Mouse (Mus musculus): ENCODE data around the gene Dusp15. TPM values are rescaled to one million over a fixed set of nuclear protein-coding genes. Genes with fewer than 3 reads are reported as not detected.

Dusp15 gene
- polyA plus RNA-seq, 1 experiment from 2014 or later, result not detected

DNA sequence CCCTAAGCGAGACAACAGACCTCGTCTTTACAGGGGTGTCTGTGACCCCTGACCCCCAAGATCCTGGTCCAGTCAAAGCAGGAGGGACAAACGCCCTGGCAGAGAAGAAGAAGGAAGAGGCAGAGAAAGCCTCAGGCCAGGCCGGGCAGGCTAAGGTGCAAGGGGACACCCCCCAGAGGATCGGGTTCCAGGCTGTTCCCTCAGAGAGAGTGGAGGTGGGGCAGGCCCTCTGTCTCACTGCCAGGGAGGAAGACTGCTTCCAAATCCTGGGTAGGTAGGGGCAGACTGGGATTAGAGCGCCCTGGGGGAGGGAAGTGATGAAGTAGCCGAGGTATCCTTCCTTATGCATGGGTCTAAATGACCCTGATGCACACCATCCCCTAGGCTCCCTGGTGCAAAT, 38.0 kb downstream of the Dusp15 start:
- peaks cover 12 to 15% of the 10 kb centered on the region in 2 experiments for H3K4me1 ChIP-seq (ENCODE audit: control insufficient read depth in 2 of 2, insufficient read depth in 2 of 2, low read length in 2 of 2)
- H3K9me3 ChIP-seq (ENCODE audit: control insufficient read depth, low read length), result no peaks in the 10 kb centered on the region
- no peak overlapping the region for H3K4me3 ChIP-seq (ENCODE audit: control insufficient read depth in 1 of 2, insufficient read depth in 1 of 2, low read depth in 1 of 2, low read length in 2 of 2)
- H3K27ac ChIP-seq (replicated peaks in 1 of 2; ENCODE audit: control insufficient read depth in 1 of 2, insufficient read depth in 1 of 2, low read depth in 2 of 2, low read length in 2 of 2), result no peak overlapping the region
- WGBS, result 43% methylated on average over 7 of the region's 7 CpGs
- peaks cover 40% of the 10 kb centered on the region for H3K27me3 ChIP-seq (ENCODE audit: control insufficient read depth, insufficient read depth, low read length)
- no peak for ATAC-seq (ENCODE audit: insufficient number of reproducible peaks, insufficient read depth, low FRiP score, low read depth)
- H3K9ac ChIP-seq (ENCODE audit: low read length), result no peak overlapping the region
- no peak overlapping the region for H3K4me2 ChIP-seq (ENCODE audit: low read length)
- no peaks in the 10 kb centered on the region for H3K36me3 ChIP-seq (ENCODE audit: control insufficient read depth, insufficient read depth, low read length)

GRCm38 (mm10) chr2:152911432-152911831, 40.1 kb downstream of the Dusp15 start:
- peaks cover 36% of the 10 kb centered on the region for H3K27me3 ChIP-seq (ENCODE audit: control insufficient read depth, insufficient read depth, low read length)
- no peak overlapping the region for H3K27ac ChIP-seq (replicated peaks in 1 of 2; ENCODE audit: control insufficient read depth in 1 of 2, insufficient read depth in 1 of 2, low read depth in 2 of 2, low read length in 2 of 2)
- H3K4me3 ChIP-seq (ENCODE audit: control insufficient read depth in 1 of 2, insufficient read depth in 1 of 2, low read depth in 1 of 2, low read length in 2 of 2), result no peak overlapping the region
- no peaks in the 10 kb centered on the region for H3K9me3 ChIP-seq (ENCODE audit: control insufficient read depth, low read length)
- H3K9ac ChIP-seq (ENCODE audit: low read length), result no peak overlapping the region
- peaks cover 14 to 15% of the 10 kb centered on the region in 2 experiments for H3K4me1 ChIP-seq (ENCODE audit: control insufficient read depth in 2 of 2, insufficient read depth in 2 of 2, low read length in 2 of 2)
- ATAC-seq (ENCODE audit: insufficient number of reproducible peaks, insufficient read depth, low FRiP score, low read depth), result no peak
- WGBS, result 22% methylated on average over 6 of the region's 6 CpGs
- no peaks in the 10 kb centered on the region for H3K36me3 ChIP-seq (ENCODE audit: control insufficient read depth, insufficient read depth, low read length)
- H3K4me2 ChIP-seq (ENCODE audit: low read length), result no peak overlapping the region

- Histone ChIP-seq H3K9me3 (ENCODE audit: control insufficient read depth, low read length) (no peaks in the 10 kb centered on the region), H3K27ac (replicated peaks in 1 of 2; ENCODE audit: control insufficient read depth in 1 of 2, insufficient read depth in 1 of 2, low read depth in 2 of 2, low read length in 2 of 2) (no peak within 1 kb of the TSS), H3K4me1 (ENCODE audit: control insufficient read depth in 2 of 2, insufficient read depth in 2 of 2, low read length in 2 of 2) (peaks cover 18 to 19% of the 10 kb centered on the region in 2 experiments), H3K27me3 (ENCODE audit: control insufficient read depth, insufficient read depth, low read length) (peaks cover 36% of the 10 kb centered on the region), H3K36me3 (ENCODE audit: control insufficient read depth, insufficient read depth, low read length) (no peaks in the 10 kb centered on the region), H3K9ac (ENCODE audit: low read length) (no peak within 1 kb of the TSS), H3K4me2 (ENCODE audit: low read length) (no peak within 1 kb of the TSS), H3K4me3 (ENCODE audit: control insufficient read depth in 1 of 2, insufficient read depth in 1 of 2, low read depth in 1 of 2, low read length in 2 of 2) (no peak within 1 kb of the TSS)
- ATAC-seq (ENCODE audit: insufficient number of reproducible peaks, insufficient read depth, low FRiP score, low read depth), result no peak
- 27% methylated on average over 12 of the region's 12 CpGs for WGBS
These were observed 40.5 kb downstream of the Dusp15 start, which contains the start of gene Mylk2 for GRCm38 (mm10) chr2:152911031-152911430. Gene Mylk2 (plus strand): TSS chr2:152911352.

DNA sequence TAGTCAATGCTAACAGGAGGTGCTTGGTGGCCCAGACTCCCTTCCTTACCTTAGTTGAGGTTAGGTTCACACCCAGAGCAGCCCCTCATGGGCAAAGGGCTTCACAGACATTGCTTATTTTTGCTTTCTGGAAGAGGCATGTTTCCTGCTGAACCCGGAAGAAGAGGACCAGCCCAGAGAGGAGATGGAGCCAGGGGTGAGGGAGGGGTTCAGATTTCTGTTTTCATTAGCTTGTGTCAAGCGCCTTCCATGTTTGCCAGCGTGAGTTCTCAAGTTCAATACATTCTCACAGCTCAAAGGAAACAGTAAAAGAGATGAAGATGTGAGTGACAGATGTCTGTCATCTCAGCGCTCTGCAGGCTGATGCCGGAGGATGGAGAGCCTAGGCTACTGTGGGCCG, 41.6 kb downstream of the Dusp15 start:
- ATAC-seq (ENCODE audit: insufficient number of reproducible peaks, insufficient read depth, low FRiP score, low read depth), result no peak
- Histone ChIP-seq H3K4me2 (ENCODE audit: low read length) (no peak overlapping the region), H3K27ac (replicated peaks in 1 of 2; ENCODE audit: control insufficient read depth in 1 of 2, insufficient read depth in 1 of 2, low read depth in 2 of 2, low read length in 2 of 2) (no peak overlapping the region), H3K27me3 (ENCODE audit: control insufficient read depth, insufficient read depth, low read length) (peaks cover 36% of the 10 kb centered on the region), H3K4me1 (ENCODE audit: control insufficient read depth in 2 of 2, insufficient read depth in 2 of 2, low read length in 2 of 2) (peaks cover 26 to 29% of the 10 kb centered on the region in 2 experiments), H3K9me3 (ENCODE audit: control insufficient read depth, low read length) (no peaks in the 10 kb centered on the region), H3K9ac (ENCODE audit: low read length) (no peak overlapping the region), H3K4me3 (ENCODE audit: control insufficient read depth in 1 of 2, insufficient read depth in 1 of 2, low read depth in 1 of 2, low read length in 2 of 2) (no peak overlapping the region), H3K36me3 (ENCODE audit: control insufficient read depth, insufficient read depth, low read length) (no peaks in the 10 kb centered on the region)
- WGBS, result 73% methylated on average over 6 of the region's 6 CpGs

- Histone ChIP-seq H3K4me3 (ENCODE audit: control insufficient read depth in 1 of 2, insufficient read depth in 1 of 2, low read depth in 1 of 2, low read length in 2 of 2) (no peak overlapping the region), H3K27me3 (ENCODE audit: control insufficient read depth, insufficient read depth, low read length) (peaks cover 25% of the 10 kb centered on the region), H3K27ac (replicated peaks in 1 of 2; ENCODE audit: control insufficient read depth in 1 of 2, insufficient read depth in 1 of 2, low read depth in 2 of 2, low read length in 2 of 2) (peak overlapping the region; percentile 17 to 23; a peak in 2 of 4 replicates), H3K9me3 (ENCODE audit: control insufficient read depth, low read length) (no peaks in the 10 kb centered on the region), H3K36me3 (ENCODE audit: control insufficient read depth, insufficient read depth, low read length) (no peaks in the 10 kb centered on the region), H3K4me2 (ENCODE audit: low read length) (no peak overlapping the region), H3K9ac (ENCODE audit: low read length) (no peak overlapping the region), H3K4me1 (ENCODE audit: control insufficient read depth in 2 of 2, insufficient read depth in 2 of 2, low read length in 2 of 2) (peaks cover 33 to 35% of the 10 kb centered on the region in 2 experiments)
- WGBS, result 52% methylated on average over 14 of the region's 14 CpGs
- no peak for ATAC-seq (ENCODE audit: insufficient number of reproducible peaks, insufficient read depth, low FRiP score, low read depth)
These were observed 44.2 kb downstream of the Dusp15 start for GRCm38 (mm10) chr2:152907114-152907943.

DNA sequence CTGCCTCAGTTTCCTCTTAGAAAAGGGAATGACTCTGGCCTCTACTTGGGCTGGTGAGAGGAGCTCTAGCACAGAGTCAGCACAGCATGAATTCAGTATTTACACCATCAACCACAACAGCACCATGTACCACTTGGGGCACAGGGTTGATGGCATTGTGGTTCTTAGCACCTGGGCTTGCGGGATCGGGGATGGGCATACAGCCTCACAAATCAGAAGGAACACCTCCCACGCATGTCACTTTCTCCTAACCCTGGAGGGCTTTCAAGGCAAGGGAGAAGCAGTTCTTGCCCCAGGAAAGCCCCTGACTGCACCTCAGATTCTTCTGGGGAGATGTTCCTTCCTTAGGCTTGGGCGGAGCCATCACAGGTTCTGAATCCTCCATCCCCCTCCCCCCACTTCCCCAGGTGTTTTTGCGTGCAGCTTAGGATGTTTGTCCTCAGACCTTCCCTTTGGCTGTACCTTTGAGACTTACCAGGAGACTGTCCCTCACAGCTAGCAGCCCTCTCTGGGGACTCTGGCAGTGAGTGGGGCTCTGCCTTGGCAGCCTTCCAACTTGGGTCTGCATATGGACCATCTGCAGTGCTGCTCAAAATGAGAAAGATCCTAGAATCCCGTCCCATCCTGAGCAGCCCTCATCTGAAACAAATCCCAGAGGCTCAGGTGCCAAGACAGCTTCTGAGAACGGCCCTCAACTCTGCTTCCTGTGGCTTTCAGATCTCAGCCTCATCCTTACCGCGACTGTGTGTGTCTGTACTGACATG, 45.0 kb downstream of the Dusp15 start:
- Histone ChIP-seq H3K36me3 (ENCODE audit: control insufficient read depth, insufficient read depth, low read length) (no peaks in the 10 kb centered on the region), H3K27ac (replicated peaks in 1 of 2; ENCODE audit: control insufficient read depth in 1 of 2, insufficient read depth in 1 of 2, low read depth in 2 of 2, low read length in 2 of 2) (peak overlapping the region; percentile 23 to 92; a peak in 2 of 4 replicates), H3K9me3 (ENCODE audit: control insufficient read depth, low read length) (no peaks in the 10 kb centered on the region), H3K4me3 (ENCODE audit: control insufficient read depth in 1 of 2, insufficient read depth in 1 of 2, low read depth in 1 of 2, low read length in 2 of 2) (no peak overlapping the region), H3K27me3 (ENCODE audit: control insufficient read depth, insufficient read depth, low read length) (peaks cover 16% of the 10 kb centered on the region), H3K9ac (ENCODE audit: low read length) (no peak overlapping the region), H3K4me1 (ENCODE audit: control insufficient read depth in 2 of 2, insufficient read depth in 2 of 2, low read length in 2 of 2) (peaks cover 33 to 35% of the 10 kb centered on the region in 2 experiments), H3K4me2 (ENCODE audit: low read length) (no peak overlapping the region)
- ATAC-seq (ENCODE audit: insufficient number of reproducible peaks, insufficient read depth, low FRiP score, low read depth), result no peak
- 44% methylated on average over 9 of the region's 9 CpGs for WGBS

DNA sequence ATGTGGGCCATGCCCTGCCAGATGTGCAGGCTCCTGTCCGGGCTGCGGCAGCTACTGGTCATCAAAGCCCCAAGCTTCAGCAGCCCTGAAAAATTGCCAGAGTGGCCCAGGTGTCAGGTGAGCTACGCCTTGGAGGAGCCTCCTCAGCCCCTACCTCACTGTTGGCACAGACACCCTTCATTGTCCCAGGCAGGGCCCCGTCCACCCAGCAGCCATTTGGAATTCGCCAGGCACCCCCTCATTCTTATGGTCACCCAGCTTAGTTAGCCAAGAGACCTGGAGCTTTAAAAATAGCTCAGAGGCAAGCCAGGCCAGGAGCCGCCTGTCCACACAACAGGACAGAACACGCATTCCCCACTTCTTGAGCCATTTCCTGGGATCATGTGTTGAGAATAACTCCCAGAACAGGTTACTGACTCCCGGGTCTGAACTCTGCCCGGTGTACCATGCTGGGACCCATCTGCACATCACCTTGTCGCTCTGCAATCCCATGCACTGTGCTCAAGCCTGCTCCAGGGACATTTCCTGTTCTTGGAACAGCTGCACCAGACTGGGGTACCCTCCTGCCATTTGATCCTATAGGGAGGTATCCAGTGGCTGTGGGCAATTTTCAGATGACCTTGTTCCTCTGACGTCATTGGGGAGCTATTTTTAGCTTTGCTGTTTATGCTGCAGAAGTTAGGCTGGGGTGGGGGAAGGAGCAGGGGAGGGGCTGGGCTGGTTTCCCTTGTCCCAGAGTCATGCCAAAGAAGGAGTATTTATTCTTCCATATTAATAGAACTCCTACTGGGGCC, 46.3 kb downstream of the Dusp15 start:
- Histone ChIP-seq H3K4me3 (ENCODE audit: control insufficient read depth in 1 of 2, insufficient read depth in 1 of 2, low read depth in 1 of 2, low read length in 2 of 2) (no peak overlapping the region), H3K27ac (replicated peaks in 1 of 2; ENCODE audit: control insufficient read depth in 1 of 2, insufficient read depth in 1 of 2, low read depth in 2 of 2, low read length in 2 of 2) (peak overlapping the region; percentile 92 to 96), H3K4me1 (ENCODE audit: control insufficient read depth in 2 of 2, insufficient read depth in 2 of 2, low read length in 2 of 2) (peaks cover 33 to 35% of the 10 kb centered on the region in 2 experiments), H3K27me3 (ENCODE audit: control insufficient read depth, insufficient read depth, low read length) (peaks cover 4% of the 10 kb centered on the region), H3K9ac (ENCODE audit: low read length) (peak overlapping the region; percentile 48; the same call in 1 of the 2 replicates), H3K4me2 (ENCODE audit: low read length) (peak overlapping the region; percentile 40), H3K36me3 (ENCODE audit: control insufficient read depth, insufficient read depth, low read length) (no peaks in the 10 kb centered on the region), H3K9me3 (ENCODE audit: control insufficient read depth, low read length) (no peaks in the 10 kb centered on the region)
- WGBS, result 28% methylated on average over 11 of the region's 11 CpGs
- ATAC-seq (ENCODE audit: insufficient number of reproducible peaks, insufficient read depth, low FRiP score, low read depth), result peak; percentile 44

Data from heart, embryonic 14.5 days (tissue).